Comparison of ENCODE assay signal across 10 mouse cellular contexts in the genomic region with DNA sequence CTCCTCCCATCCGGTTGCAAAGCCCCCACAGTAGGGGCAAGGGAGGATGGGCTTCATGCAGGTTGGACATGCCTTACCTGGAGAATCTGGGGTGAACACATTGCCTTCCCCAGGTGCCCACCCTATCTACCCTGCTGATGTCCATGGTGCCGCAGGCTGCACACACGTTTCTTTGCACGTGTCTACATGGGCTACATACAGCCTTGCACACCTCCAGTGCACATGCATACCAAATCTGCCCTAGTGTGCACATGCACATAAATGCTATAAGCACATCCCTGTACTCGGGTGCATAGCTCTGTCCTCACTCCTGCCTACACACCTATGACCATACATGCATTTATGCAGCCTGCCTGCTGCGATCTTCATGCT. TPM values are rescaled to one million over a fixed set of nuclear protein-coding genes. Genes with fewer than 3 reads are reported as not detected.
DNase-seq lines count a peak whose midpoint lies in the region; ATAC-seq and TF ChIP-seq lines count a peak whose summit lies in the region.
"Had no signal": no experiment of that assay in that cellular context is flagged by ENCODE, and none has a peak within 500 bp of the region (broad histone marks: within the 10 kb centered on the region; RNA-seq: fewer than 3 reads in every experiment).

No protein-coding gene starts in this region.

- TF ChIP-seq POLR2A in cortical plate, adult 2 months (IDR thresholded peaks at IDR 0.05; ENCODE audit: extremely low read depth, insufficient read depth, low read length) = 0 out of 2 replicates have a peak, but pooled peaks have one; percentile 6

- 62% methylated on average over 6 of the region's 6 CpGs for WGBS in heart, embryonic 12.5 days
- WGBS in hindbrain, embryonic 11.5 days = 65% methylated on average over 6 of the region's 6 CpGs
- WGBS in midbrain, embryonic 10.5 days = 70% methylated on average over 6 of the region's 6 CpGs

- peak overlapping the region; percentile 100 for H3K4me2 ChIP-seq in heart, embryonic 12.5 days
- peak overlapping the region; percentile 99 for H3K4me2 ChIP-seq in hindbrain, embryonic 11.5 days (replicated peaks; ENCODE audit: low read depth, low read length)

- TF ChIP-seq CTCF in cortical plate, adult 2 months (IDR thresholded peaks at IDR 0.05; ENCODE audit: extremely low read depth, insufficient read depth, low read length) = no peak

- H3K27me3 ChIP-seq in heart, embryonic 12.5 days (replicated peaks) = peaks cover 94% of the 10 kb centered on the region
- H3K27me3 ChIP-seq in hindbrain, embryonic 11.5 days (ENCODE audit: control insufficient read depth, insufficient read depth, low read length) = peaks cover 32% of the 10 kb centered on the region
- peaks cover 82% of the 10 kb centered on the region for H3K27me3 ChIP-seq in midbrain, embryonic 10.5 days (ENCODE audit: low read depth, poor library complexity, severe bottlenecking)

- H3K36me3 ChIP-seq in heart, embryonic 12.5 days = no peaks in the 10 kb centered on the region
- no peaks in the 10 kb centered on the region for H3K36me3 ChIP-seq in hindbrain, embryonic 11.5 days (ENCODE audit: control insufficient read depth, insufficient read depth, low read length)
- H3K36me3 ChIP-seq in midbrain, embryonic 10.5 days = no peaks in the 10 kb centered on the region

- no peak for ATAC-seq in heart, embryonic 12.5 days (ENCODE audit: insufficient number of reproducible peaks, low FRiP score)
- no peak for ATAC-seq in hindbrain, embryonic 11.5 days (ENCODE audit: low FRiP score)
- no peak for ATAC-seq in erythroid progenitor cell, adult 5-6 weeks (replicated peaks; ENCODE audit: low FRiP score, poor library complexity, severe bottlenecking)

- no peaks in the 10 kb centered on the region for H3K9me3 ChIP-seq in heart, embryonic 12.5 days (replicated peaks)
- no peaks in the 10 kb centered on the region for H3K9me3 ChIP-seq in hindbrain, embryonic 11.5 days (ENCODE audit: control insufficient read depth, low read length)
- H3K9me3 ChIP-seq in midbrain, embryonic 10.5 days (replicated peaks) = no peaks in the 10 kb centered on the region

- H3K4me1 ChIP-seq in heart, embryonic 12.5 days (replicated peaks) = peaks cover 15% of the 10 kb centered on the region
- peaks cover 2% of the 10 kb centered on the region for H3K4me1 ChIP-seq in cortical plate, adult 2 months (ENCODE audit: control insufficient read depth, insufficient read depth, low read length)
- H3K4me1 ChIP-seq in hindbrain, embryonic 11.5 days (replicated peaks; ENCODE audit: control insufficient read depth, insufficient read depth, low read length) = peaks cover 6% of the 10 kb centered on the region; the same call in 1 of the 2 replicates
- H3K4me1 ChIP-seq in midbrain, embryonic 10.5 days = peaks cover 20% of the 10 kb centered on the region

- no peak overlapping the region for H3K27ac ChIP-seq in heart, embryonic 12.5 days (ENCODE audit: poor library complexity, severe bottlenecking)
- H3K27ac ChIP-seq in cortical plate, adult 2 months (ENCODE audit: insufficient read depth, low read length) = peak overlapping the region; percentile 75
- no peak overlapping the region for H3K27ac ChIP-seq in hindbrain, embryonic 11.5 days (ENCODE audit: low read depth, low read length)
- peak overlapping the region; percentile 86; the same call in 1 of the 2 replicates for H3K27ac ChIP-seq in midbrain, embryonic 10.5 days (replicated peaks)

- peak overlapping the region; percentile 65; the same call in 1 of the 2 replicates for H3K4me3 ChIP-seq in heart, embryonic 12.5 days
- peak overlapping the region; percentile 76 for H3K4me3 ChIP-seq in cortical plate, adult 2 months (ENCODE audit: insufficient read depth, low read length)
- H3K4me3 ChIP-seq in hindbrain, embryonic 11.5 days (ENCODE audit: low read depth, low read length) = peak overlapping the region; percentile 54
- peak overlapping the region; percentile 78 for H3K4me3 ChIP-seq in midbrain, embryonic 10.5 days

- H3K9ac ChIP-seq in heart, embryonic 12.5 days = no peak overlapping the region
- H3K9ac ChIP-seq in hindbrain, embryonic 11.5 days (ENCODE audit: low read depth, low read length) = peak overlapping the region; percentile 34; the same call in 1 of the 2 replicates

- intact Hi-C loops in heart, postnatal 14 days (cut with DNase I) = no loop called here

- DNase-seq in heart, postnatal 14 days = no peak
- peak; percentile 18 for DNase-seq in hindbrain, embryonic 11.5 days (ENCODE audit: low spot score)
- DNase-seq in midbrain, embryonic 10.5 days (ENCODE audit: low spot score) = no peak
- DNase-seq in adrenal gland, postnatal 4 days (ENCODE audit: low spot score in 2 of 2) = no peak
- no peak for DNase-seq in right cerebral cortex, postnatal 25 days
- DNase-seq: kidney, adult 11 months; lung, postnatal 10 days had no signal

RNA-seq across cellular contexts. Expression of a gene that starts 1.1 kb away (rescaled TPM):
- 0.40 and 0.44 TPM in 2 replicates for polyA plus RNA-seq in heart, embryonic 12.5 days (2016; fragmentation: Nextera tagmentation; extraction: Ambion mirVana)
- total RNA-seq in heart, postnatal 14 days (2021) = 10 to 100 TPM; 17.4 to 19.9 TPM
- 225 and 233 TPM in 2 replicates for polyA plus RNA-seq in cortical plate, adult 2 months (2012; rRNA removed)
- 3.3 and 3.4 TPM in 2 replicates for polyA plus RNA-seq in hindbrain, embryonic 11.5 days (2014; fragmentation: Nextera tagmentation; extraction: Ambion mirVana)
- 1.8 and 2.2 TPM in 2 replicates for polyA plus RNA-seq in midbrain, embryonic 10.5 days (2016; fragmentation: Nextera tagmentation; extraction: Ambion mirVana)
- total RNA-seq in adrenal gland, postnatal 4 days (2021) = under 1 TPM; 0.98 to 0.99 TPM
- total RNA-seq in erythroid progenitor cell, adult 5-6 weeks (2015; ENCODE audit: low replicate concordance) = 1.4 TPM in 1 of 2 replicates, not detected in the other
- total RNA-seq in erythroid progenitor cell, adult 5-6 weeks (2017; ENCODE audit: low replicate concordance) = 1.6 TPM in 1 of 2 replicates, not detected in the other

RNA-seq across cellular contexts. Expression of a gene that starts 38.5 kb away (rescaled TPM):
- 7.8 and 8.7 TPM in 2 replicates for polyA plus RNA-seq in heart, embryonic 12.5 days (2016; fragmentation: Nextera tagmentation; extraction: Ambion mirVana)
- total RNA-seq in heart, postnatal 14 days (2021) = 10 to 100 TPM; 24.1 to 32.4 TPM
- 72.7 and 86.0 TPM in 2 replicates for polyA plus RNA-seq in cortical plate, adult 2 months (2012; rRNA removed)
- 7.8 and 8.3 TPM in 2 replicates for polyA plus RNA-seq in hindbrain, embryonic 11.5 days (2014; fragmentation: Nextera tagmentation; extraction: Ambion mirVana)
- 13.0 and 15.1 TPM in 2 replicates for polyA plus RNA-seq in midbrain, embryonic 10.5 days (2016; fragmentation: Nextera tagmentation; extraction: Ambion mirVana)
- 10 to 100 TPM; 13.8 to 19.0 TPM for total RNA-seq in adrenal gland, postnatal 4 days (2021)
- not detected in 2 replicates for total RNA-seq in erythroid progenitor cell, adult 5-6 weeks (2015; ENCODE audit: low replicate concordance)
- total RNA-seq in erythroid progenitor cell, adult 5-6 weeks (2017; ENCODE audit: low replicate concordance) = 3.4 and 5.0 TPM in 2 replicates

Comparison
In these comparisons a context has a peak if more than half of its experiments do, and no peak if none do; other contexts are left out.
1. H3K27ac ChIP-seq: peak in cortical plate, adult 2 months (single experiment) and midbrain, embryonic 10.5 days (single experiment); none in heart, embryonic 12.5 days (single experiment) and hindbrain, embryonic 11.5 days (single experiment).
2. RNA of a gene that starts 1.1 kb away (polyA plus RNA-seq): 225 to 233 TPM in cortical plate, adult 2 months; 3.3 to 3.4 TPM in hindbrain, embryonic 11.5 days, 1.8 to 2.2 TPM in midbrain, embryonic 10.5 days and 0.40 to 0.44 TPM in heart, embryonic 12.5 days; every median in the first group is over 10 times any median in the second.
3. Peak in every context shown above with its lines, with median percentiles within 50 percentile points of each other: H3K4me3 ChIP-seq.